Mouse (Mus musculus): ENCODE measurements around the gene Cadm1. TPM values are rescaled to one million over a fixed set of nuclear protein-coding genes. Genes with fewer than 3 reads are reported as not detected.

The Cadm1 gene
- polyA plus RNA-seq, 1 experiment: 70.3 TPM

- Histone ChIP-seq H3K36me3 (ENCODE audit: control insufficient read depth, insufficient read depth, low read length, poor library complexity, severe bottlenecking) (no peaks in the 10 kb centered on the region), H3K9ac (ENCODE audit: low read depth, poor library complexity, severe bottlenecking) (no peak overlapping the region), H3K27me3 (ENCODE audit: control insufficient read depth, insufficient read depth, low read length, poor library complexity, severe bottlenecking) (no peaks in the 10 kb centered on the region), H3K4me1 (ENCODE audit: control insufficient read depth, insufficient read depth, low read length) (peaks cover 3% of the 10 kb centered on the region), H3K4me3 (ENCODE audit: low read depth, low read length) (no peak overlapping the region), H3K27ac (ENCODE audit: insufficient read depth, low read length) (no peak overlapping the region), H3K9me3 (replicated peaks; ENCODE audit: control insufficient read depth, insufficient read depth, low read length, poor library complexity, severe bottlenecking) (no peaks in the 10 kb centered on the region)
- TF ChIP-seq POLR2A (IDR thresholded peaks at IDR 0.05; ENCODE audit: insufficient read depth, low read length): no peak
- TF ChIP-seq CTCF (IDR thresholded peaks at IDR 0.05; ENCODE audit: low read depth, low read length): no peak
- no peak for TF ChIP-seq EP300 (IDR thresholded peaks at IDR 0.05; ENCODE audit: insufficient read depth, low read depth, low read length)
Measured at GRCm38 (mm10) chr9:47583241-47583640, 53.3 kb downstream of the Cadm1 start.

GRCm38 (mm10) chr9:47586176-47586575, 56.2 kb downstream of the Cadm1 start:
- H3K4me1 ChIP-seq (ENCODE audit: control insufficient read depth, insufficient read depth, low read length): no peaks in the 10 kb centered on the region
- H3K9ac ChIP-seq (ENCODE audit: low read depth, poor library complexity, severe bottlenecking): no peak overlapping the region
- H3K27ac ChIP-seq (ENCODE audit: insufficient read depth, low read length): no peak overlapping the region
- H3K36me3 ChIP-seq (ENCODE audit: control insufficient read depth, insufficient read depth, low read length, poor library complexity, severe bottlenecking): no peaks in the 10 kb centered on the region
- H3K27me3 ChIP-seq (ENCODE audit: control insufficient read depth, insufficient read depth, low read length, poor library complexity, severe bottlenecking): no peaks in the 10 kb centered on the region
- no peak for TF ChIP-seq CTCF (IDR thresholded peaks at IDR 0.05; ENCODE audit: low read depth, low read length)
- TF ChIP-seq POLR2A (IDR thresholded peaks at IDR 0.05; ENCODE audit: insufficient read depth, low read length): no peak
- TF ChIP-seq EP300 (IDR thresholded peaks at IDR 0.05; ENCODE audit: insufficient read depth, low read depth, low read length): no peak
- H3K9me3 ChIP-seq (replicated peaks; ENCODE audit: control insufficient read depth, insufficient read depth, low read length, poor library complexity, severe bottlenecking): no peaks in the 10 kb centered on the region
- no peak overlapping the region for H3K4me3 ChIP-seq (ENCODE audit: low read depth, low read length)

- H3K36me3 ChIP-seq (ENCODE audit: control insufficient read depth, insufficient read depth, low read length, poor library complexity, severe bottlenecking): no peaks in the 10 kb centered on the region
- no peaks in the 10 kb centered on the region for H3K27me3 ChIP-seq (ENCODE audit: control insufficient read depth, insufficient read depth, low read length, poor library complexity, severe bottlenecking)
- no peak overlapping the region for H3K27ac ChIP-seq (ENCODE audit: insufficient read depth, low read length)
- no peak for TF ChIP-seq CTCF (IDR thresholded peaks at IDR 0.05; ENCODE audit: low read depth, low read length)
- no peak for TF ChIP-seq EP300 (IDR thresholded peaks at IDR 0.05; ENCODE audit: insufficient read depth, low read depth, low read length)
- no peak for TF ChIP-seq POLR2A (IDR thresholded peaks at IDR 0.05; ENCODE audit: insufficient read depth, low read length)
- no peaks in the 10 kb centered on the region for H3K4me1 ChIP-seq (ENCODE audit: control insufficient read depth, insufficient read depth, low read length)
- no peaks in the 10 kb centered on the region for H3K9me3 ChIP-seq (replicated peaks; ENCODE audit: control insufficient read depth, insufficient read depth, low read length, poor library complexity, severe bottlenecking)
- no peak overlapping the region for H3K9ac ChIP-seq (ENCODE audit: low read depth, poor library complexity, severe bottlenecking)
- no peak overlapping the region for H3K4me3 ChIP-seq (ENCODE audit: low read depth, low read length)
Measured at GRCm38 (mm10) chr9:47586839-47587238, 56.9 kb downstream of the Cadm1 start.

DNA sequence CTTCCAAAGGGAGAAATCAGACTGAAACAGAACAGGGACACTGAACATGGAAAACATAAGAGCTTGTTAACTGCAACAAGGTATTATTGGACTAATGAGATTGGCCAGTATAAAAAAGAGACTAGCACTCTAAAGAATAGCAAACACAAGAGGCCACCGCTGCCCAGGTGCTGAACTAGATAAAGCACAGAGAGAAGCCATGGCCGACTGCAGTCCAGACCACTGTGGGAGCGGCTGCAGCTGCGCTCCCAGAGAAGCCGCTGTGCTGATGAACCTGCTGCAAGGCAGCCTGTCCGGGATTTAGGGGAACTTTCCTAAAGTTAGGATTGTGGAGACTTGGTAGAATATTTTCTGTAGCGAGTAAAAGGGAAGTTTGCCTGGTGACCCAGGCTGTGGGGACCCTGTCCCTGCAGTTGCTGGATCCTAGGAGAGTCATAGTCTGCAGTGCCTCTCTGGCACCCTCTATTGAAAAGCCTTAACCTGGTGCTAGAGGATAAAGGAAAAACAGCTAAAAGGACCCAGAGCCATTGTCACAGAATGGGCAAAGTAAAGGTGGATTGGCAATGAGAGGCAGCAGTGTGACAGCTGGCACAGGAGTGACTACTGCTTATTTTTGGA, 57.7 kb downstream of the Cadm1 start:
- no peaks in the 10 kb centered on the region for H3K36me3 ChIP-seq (ENCODE audit: control insufficient read depth, insufficient read depth, low read length, poor library complexity, severe bottlenecking)
- TF ChIP-seq CTCF (IDR thresholded peaks at IDR 0.05; ENCODE audit: low read depth, low read length) (peak; percentile 44), POLR2A (IDR thresholded peaks at IDR 0.05; ENCODE audit: insufficient read depth, low read length) (no peak), EP300 (IDR thresholded peaks at IDR 0.05; ENCODE audit: insufficient read depth, low read depth, low read length) (no peak)
- no peak overlapping the region for H3K27ac ChIP-seq (ENCODE audit: insufficient read depth, low read length)
- H3K9me3 ChIP-seq (replicated peaks; ENCODE audit: control insufficient read depth, insufficient read depth, low read length, poor library complexity, severe bottlenecking): no peaks in the 10 kb centered on the region
- H3K9ac ChIP-seq (ENCODE audit: low read depth, poor library complexity, severe bottlenecking): no peak overlapping the region
- H3K4me1 ChIP-seq (ENCODE audit: control insufficient read depth, insufficient read depth, low read length): no peaks in the 10 kb centered on the region
- H3K4me3 ChIP-seq (ENCODE audit: low read depth, low read length): 0 out of 2 replicates have a peak overlapping the region, but pooled peaks have one; percentile 19
- no peaks in the 10 kb centered on the region for H3K27me3 ChIP-seq (ENCODE audit: control insufficient read depth, insufficient read depth, low read length, poor library complexity, severe bottlenecking)

DNA sequence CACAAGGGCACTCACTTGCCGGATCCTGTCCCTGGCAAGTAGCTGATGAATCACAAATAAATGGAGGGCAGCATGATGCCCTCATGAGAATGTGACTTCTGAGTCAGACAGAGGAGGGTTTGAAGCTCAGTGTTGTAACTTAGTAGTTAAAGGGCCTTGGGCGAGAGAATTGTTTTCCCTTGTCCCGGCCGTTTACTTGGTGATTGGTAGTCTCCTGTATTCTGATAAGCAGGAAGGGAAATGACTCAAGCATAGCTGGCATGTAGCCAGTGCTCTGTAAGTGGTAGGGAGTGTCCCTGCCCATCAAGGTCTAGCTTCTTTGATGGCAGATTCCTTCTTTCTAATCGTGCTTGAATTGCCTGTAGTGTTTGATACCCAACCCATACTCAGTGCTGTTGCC, 59.9 kb downstream of the Cadm1 start:
- no peak for TF ChIP-seq POLR2A (IDR thresholded peaks at IDR 0.05; ENCODE audit: insufficient read depth, low read length)
- no peak for TF ChIP-seq CTCF (IDR thresholded peaks at IDR 0.05; ENCODE audit: low read depth, low read length)
- no peak for TF ChIP-seq EP300 (IDR thresholded peaks at IDR 0.05; ENCODE audit: insufficient read depth, low read depth, low read length)
- no peaks in the 10 kb centered on the region for H3K9me3 ChIP-seq (replicated peaks; ENCODE audit: control insufficient read depth, insufficient read depth, low read length, poor library complexity, severe bottlenecking)

DNA sequence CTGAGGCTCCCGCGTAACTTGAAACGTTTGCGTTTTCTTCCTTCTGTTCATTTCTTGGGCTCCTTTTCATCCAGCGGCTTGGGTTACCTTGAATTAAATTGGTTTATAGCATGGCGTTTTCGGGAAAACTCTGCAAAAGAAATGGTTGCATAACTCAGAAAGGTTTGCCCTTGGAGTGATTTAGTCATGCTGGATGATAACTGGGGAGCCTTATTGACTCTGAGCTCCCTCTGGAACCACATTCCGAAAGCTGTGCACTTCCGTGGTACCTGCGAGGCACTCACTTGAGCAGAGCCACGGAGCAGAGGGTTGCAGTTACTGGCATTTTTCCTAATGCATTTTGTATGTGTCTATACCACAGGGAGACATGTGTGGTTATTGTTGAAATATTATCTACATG, 71.6 kb downstream of the Cadm1 start:
- Histone ChIP-seq H3K27me3 (ENCODE audit: control insufficient read depth, insufficient read depth, low read length, poor library complexity, severe bottlenecking) (no peaks in the 10 kb centered on the region), H3K36me3 (ENCODE audit: control insufficient read depth, insufficient read depth, low read length, poor library complexity, severe bottlenecking) (no peaks in the 10 kb centered on the region), H3K4me1 (ENCODE audit: control insufficient read depth, insufficient read depth, low read length) (peaks cover 1% of the 10 kb centered on the region), H3K4me3 (ENCODE audit: low read depth, low read length) (no peak overlapping the region), H3K27ac (ENCODE audit: insufficient read depth, low read length) (no peak overlapping the region), H3K9me3 (replicated peaks; ENCODE audit: control insufficient read depth, insufficient read depth, low read length, poor library complexity, severe bottlenecking) (no peaks in the 10 kb centered on the region), H3K9ac (ENCODE audit: low read depth, poor library complexity, severe bottlenecking) (no peak overlapping the region)
- TF ChIP-seq EP300 (IDR thresholded peaks at IDR 0.05; ENCODE audit: insufficient read depth, low read depth, low read length) (no peak), CTCF (IDR thresholded peaks at IDR 0.05; ENCODE audit: low read depth, low read length) (no peak), POLR2A (IDR thresholded peaks at IDR 0.05; ENCODE audit: insufficient read depth, low read length) (no peak)

More for the DNA sequence above, 59.9 kb downstream of the Cadm1 start:
- H3K27me3 ChIP-seq (ENCODE audit: control insufficient read depth, insufficient read depth, low read length, poor library complexity, severe bottlenecking): no peaks in the 10 kb centered on the region
- no peak overlapping the region for H3K9ac ChIP-seq (ENCODE audit: low read depth, poor library complexity, severe bottlenecking)
- no peaks in the 10 kb centered on the region for H3K4me1 ChIP-seq (ENCODE audit: control insufficient read depth, insufficient read depth, low read length)
- H3K27ac ChIP-seq (ENCODE audit: insufficient read depth, low read length): no peak overlapping the region
- H3K36me3 ChIP-seq (ENCODE audit: control insufficient read depth, insufficient read depth, low read length, poor library complexity, severe bottlenecking): no peaks in the 10 kb centered on the region
- H3K4me3 ChIP-seq (ENCODE audit: low read depth, low read length): no peak overlapping the region

Measured in ES-Bruce4 (cell line).